8 mouse cellular contexts compared by ENCODE assay signal in the genomic region with DNA sequence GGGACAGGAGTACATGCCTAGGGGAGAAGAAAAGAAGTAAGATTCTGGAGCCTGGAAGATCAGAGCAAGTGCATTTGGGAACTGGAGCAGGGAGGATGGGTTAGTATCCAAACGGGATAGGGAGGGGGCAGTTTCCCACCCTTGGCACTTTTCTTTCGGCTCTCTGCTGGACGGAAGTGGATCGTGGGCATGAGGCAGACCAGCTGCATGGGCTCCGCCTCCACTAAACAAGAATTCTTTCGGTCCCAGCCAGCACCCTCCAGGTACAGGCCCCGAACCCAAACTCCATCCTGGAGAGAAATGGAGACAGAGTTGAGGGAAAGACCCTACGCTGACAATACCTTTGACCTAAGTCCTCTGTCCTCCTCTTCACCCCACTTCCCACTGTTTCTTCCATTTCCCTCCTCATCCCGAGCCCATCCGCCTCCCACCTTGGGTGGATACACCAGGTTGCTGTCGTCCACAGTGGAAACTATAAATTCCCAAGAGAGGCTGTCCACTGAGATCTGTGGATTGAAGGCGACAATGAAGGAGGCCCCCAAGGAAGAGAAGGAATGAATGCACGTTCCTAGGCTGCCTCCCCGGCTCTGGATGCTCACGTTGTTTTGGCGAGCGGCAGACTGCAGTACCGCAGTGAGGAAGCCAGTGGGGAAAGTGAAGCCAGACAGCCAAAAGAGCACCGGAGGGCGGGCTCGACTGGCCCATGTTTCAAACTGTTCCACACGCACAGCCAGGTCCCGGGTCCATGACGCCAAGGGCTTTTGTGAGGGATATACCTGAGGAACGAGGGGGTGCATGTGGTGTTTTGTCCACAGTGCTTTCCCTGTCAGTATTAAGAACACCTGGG. TPM values are rescaled to one million over a fixed set of nuclear protein-coding genes. Genes with fewer than 3 reads are reported as not detected.
DNase-seq lines count a peak whose midpoint lies in the region; ATAC-seq and TF ChIP-seq lines count a peak whose summit lies in the region.

No protein-coding gene starts in this region.

- WGBS in heart, embryonic 15.5 days = 22% methylated on average over 25 of the region's 25 CpGs
- WGBS in embryonic facial prominence, embryonic 11.5 days = 7% methylated on average over 25 of the region's 25 CpGs
- 18% methylated on average over 25 of the region's 25 CpGs for WGBS in limb, embryonic 14.5 days

- H3K27ac ChIP-seq in heart, embryonic 15.5 days = no peak overlapping the region
- H3K27ac ChIP-seq in ES-Bruce4 (ENCODE audit: insufficient read depth, low read length) = no peak overlapping the region
- H3K27ac ChIP-seq in embryonic facial prominence, embryonic 11.5 days (replicated peaks; ENCODE audit: low read depth, low read length) = no peak overlapping the region
- no peak overlapping the region for H3K27ac ChIP-seq in limb, embryonic 14.5 days (replicated peaks; ENCODE audit: low read depth, low read length)

- H3K9ac ChIP-seq in heart, embryonic 15.5 days = peak overlapping the region; percentile 56; the same call in 1 of the 2 replicates
- H3K9ac ChIP-seq in ES-Bruce4 (ENCODE audit: low read depth, poor library complexity, severe bottlenecking) = 0 out of 2 replicates have a peak overlapping the region, but pooled peaks have one; percentile 8
- no peak overlapping the region for H3K9ac ChIP-seq in embryonic facial prominence, embryonic 11.5 days (replicated peaks; ENCODE audit: low read length)
- H3K9ac ChIP-seq in limb, embryonic 14.5 days (ENCODE audit: low read depth, low read length, severe bottlenecking) = no peak overlapping the region

- TF ChIP-seq POLR2A in ES-Bruce4 (IDR thresholded peaks at IDR 0.05; ENCODE audit: insufficient read depth, low read length) = no peak
- TF ChIP-seq POLR2A in limb, embryonic 14.5 days (IDR thresholded peaks at IDR 0.05; ENCODE audit: borderline replicate concordance, extremely low read depth, insufficient read depth, insufficient read length) = no peak

- H3K36me3 ChIP-seq in heart, embryonic 15.5 days = no peaks in the 10 kb centered on the region
- no peaks in the 10 kb centered on the region for H3K36me3 ChIP-seq in ES-Bruce4 (ENCODE audit: control insufficient read depth, insufficient read depth, low read length, poor library complexity, severe bottlenecking)
- H3K36me3 ChIP-seq in embryonic facial prominence, embryonic 11.5 days (replicated peaks; ENCODE audit: control insufficient read depth, insufficient read depth, low read depth, low read length) = no peaks in the 10 kb centered on the region
- H3K36me3 ChIP-seq in limb, embryonic 14.5 days (ENCODE audit: control insufficient read depth, insufficient read depth, low read length) = no peaks in the 10 kb centered on the region

- TF ChIP-seq EP300 in ES-Bruce4 (IDR thresholded peaks at IDR 0.05; ENCODE audit: insufficient read depth, low read depth, low read length) = no peak

- no peak for ATAC-seq in heart, embryonic 15.5 days (replicated peaks; ENCODE audit: insufficient number of reproducible peaks, insufficient read depth, low FRiP score, low read depth)
- no peak for ATAC-seq in embryonic facial prominence, embryonic 11.5 days (replicated peaks; ENCODE audit: insufficient number of reproducible peaks, low FRiP score, low TSS enrichment, low read depth)
- no peak for ATAC-seq in limb, embryonic 14.5 days (ENCODE audit: low FRiP score, low read depth)

- peak overlapping the region; percentile 93 for H3K4me2 ChIP-seq in heart, embryonic 15.5 days
- peak overlapping the region; percentile 10; the same call in 1 of the 2 replicates for H3K4me2 ChIP-seq in embryonic facial prominence, embryonic 11.5 days (ENCODE audit: low read depth, low read length)
- H3K4me2 ChIP-seq in limb, embryonic 14.5 days (replicated peaks; ENCODE audit: low read depth, low read length, severe bottlenecking) = no peak overlapping the region; the same call in 1 of the 2 replicates

- no peak for TF ChIP-seq CTCF in ES-Bruce4 (IDR thresholded peaks at IDR 0.05; ENCODE audit: low read depth, low read length)

- peaks cover 48% of the 10 kb centered on the region for H3K4me1 ChIP-seq in heart, embryonic 15.5 days (replicated peaks)
- H3K4me1 ChIP-seq in ES-Bruce4 (ENCODE audit: control insufficient read depth, insufficient read depth, low read length) = peaks cover 5% of the 10 kb centered on the region
- peaks cover 2% of the 10 kb centered on the region; the same call in 1 of the 2 replicates for H3K4me1 ChIP-seq in embryonic facial prominence, embryonic 11.5 days (ENCODE audit: control insufficient read depth, insufficient read depth, low read length)
- H3K4me1 ChIP-seq in limb, embryonic 14.5 days (ENCODE audit: control insufficient read depth, insufficient read depth, low read length) = peaks cover 27% of the 10 kb centered on the region

- H3K4me3 ChIP-seq in heart, embryonic 15.5 days = peak overlapping the region; percentile 61; the same call in 1 of the 2 replicates
- H3K4me3 ChIP-seq in ES-Bruce4 (ENCODE audit: low read depth, low read length) = no peak overlapping the region
- H3K4me3 ChIP-seq in embryonic facial prominence, embryonic 11.5 days (ENCODE audit: low read depth, low read length) = 0 out of 2 replicates have a peak overlapping the region, but pooled peaks have one; percentile 2
- H3K4me3 ChIP-seq in limb, embryonic 14.5 days (replicated peaks; ENCODE audit: low read length) = peak overlapping the region; percentile 76; the same call in 1 of the 2 replicates

- DNase-seq in heart, postnatal 36 days = no peak
- peak; percentile 30 for DNase-seq in embryonic facial prominence, embryonic 11.5 days (ENCODE audit: low spot score)
- DNase-seq in limb, embryonic 14.5 days (ENCODE audit: low spot score) = no peak
- DNase-seq in urinary bladder, adult 2 months (ENCODE audit: low spot score) = no peak
- DNase-seq in adrenal gland, adult 2 months = no peak
- no peak for DNase-seq in c-Kit-positive CD71-positive TER-119-positive erythroid progenitor cells, embryonic 14.5 days (ENCODE audit: low spot score)

- H3K27me3 ChIP-seq in heart, embryonic 15.5 days = peaks cover 21% of the 10 kb centered on the region
- no peaks in the 10 kb centered on the region for H3K27me3 ChIP-seq in ES-Bruce4 (ENCODE audit: control insufficient read depth, insufficient read depth, low read length, poor library complexity, severe bottlenecking)
- peaks cover 11% of the 10 kb centered on the region for H3K27me3 ChIP-seq in embryonic facial prominence, embryonic 11.5 days (ENCODE audit: control insufficient read depth, insufficient read depth, low read length)
- peaks cover 12% of the 10 kb centered on the region; the same call in 1 of the 2 replicates for H3K27me3 ChIP-seq in limb, embryonic 14.5 days (ENCODE audit: control insufficient read depth, insufficient read depth, low read length)

- intact Hi-C loops in heart, postnatal 36 days (cut with DNase I) = loop anchor here (2.0 kb wide), 1 partner anchor 57 kb away; no protein-coding TSS in a partner anchor

- H3K9me3 ChIP-seq in heart, embryonic 15.5 days (replicated peaks) = no peaks in the 10 kb centered on the region
- H3K9me3 ChIP-seq in ES-Bruce4 (replicated peaks; ENCODE audit: control insufficient read depth, insufficient read depth, low read length, poor library complexity, severe bottlenecking) = no peaks in the 10 kb centered on the region
- no peaks in the 10 kb centered on the region for H3K9me3 ChIP-seq in embryonic facial prominence, embryonic 11.5 days (replicated peaks; ENCODE audit: control insufficient read depth, low read length)
- no peaks in the 10 kb centered on the region for H3K9me3 ChIP-seq in limb, embryonic 14.5 days (ENCODE audit: control insufficient read depth, low read length)

RNA-seq across cellular contexts. Expression of a gene that starts 7.9 kb away (rescaled TPM):
- 18.6 and 19.5 TPM in 2 replicates for polyA plus RNA-seq in heart, embryonic 15.5 days (2015; fragmentation: Nextera tagmentation; extraction: Ambion mirVana)
- 10 to 100 TPM; 26.1 to 29.1 TPM for total RNA-seq in heart, postnatal 36 days (2021)
- polyA plus RNA-seq in ES-Bruce4 (2011; ENCODE audit: insufficient read depth, insufficient read length, low read depth, missing spikeins) = 23.3 and 28.4 TPM in 2 replicates
- 25.9 and 26.2 TPM in 2 replicates for polyA plus RNA-seq in embryonic facial prominence, embryonic 11.5 days (2014; fragmentation: Nextera tagmentation; extraction: Ambion mirVana)
- 23.7 and 27.5 TPM in 2 replicates for polyA plus RNA-seq in limb, embryonic 14.5 days (2012; rRNA removed)
- polyA plus RNA-seq in limb, embryonic 14.5 days (2014; fragmentation: Nextera tagmentation; extraction: Ambion mirVana) = 31.4 and 36.4 TPM in 2 replicates
- 3.3 and 10.7 TPM in 2 replicates for polyA plus RNA-seq in urinary bladder, adult 2 months (2012; rRNA removed)
- 10 to 100 TPM; 31.4 to 41.5 TPM for total RNA-seq in adrenal gland, adult 2 months (2021)
- 17.4 and 18.7 TPM in 2 replicates for polyA plus RNA-seq in adrenal gland, adult 2 months (2012; rRNA removed)

RNA-seq across cellular contexts. Expression of a gene that starts 23.3 kb away (rescaled TPM):
- 37.3 and 40.6 TPM in 2 replicates for polyA plus RNA-seq in heart, embryonic 15.5 days (2015; fragmentation: Nextera tagmentation; extraction: Ambion mirVana)
- 10 to 100 TPM; 23.3 to 29.6 TPM for total RNA-seq in heart, postnatal 36 days (2021)
- 15.7 and 16.6 TPM in 2 replicates for polyA plus RNA-seq in ES-Bruce4 (2011; ENCODE audit: insufficient read depth, insufficient read length, low read depth, missing spikeins)
- polyA plus RNA-seq in embryonic facial prominence, embryonic 11.5 days (2014; fragmentation: Nextera tagmentation; extraction: Ambion mirVana) = 13.6 and 18.1 TPM in 2 replicates
- polyA plus RNA-seq in limb, embryonic 14.5 days (2012; rRNA removed) = 17.0 and 23.7 TPM in 2 replicates
- 18.7 and 18.9 TPM in 2 replicates for polyA plus RNA-seq in limb, embryonic 14.5 days (2014; fragmentation: Nextera tagmentation; extraction: Ambion mirVana)
- 11.5 and 11.6 TPM in 2 replicates for polyA plus RNA-seq in urinary bladder, adult 2 months (2012; rRNA removed)
- 10 to 100 TPM; 10.8 to 16.0 TPM for total RNA-seq in adrenal gland, adult 2 months (2021)
- 86.3 and 94.7 TPM in 2 replicates for polyA plus RNA-seq in adrenal gland, adult 2 months (2012; rRNA removed)

RNA-seq across cellular contexts. Expression of a gene that starts 25.9 kb away (rescaled TPM):
- polyA plus RNA-seq in heart, embryonic 15.5 days (2015; fragmentation: Nextera tagmentation; extraction: Ambion mirVana) = 20.6 and 24.0 TPM in 2 replicates
- total RNA-seq in heart, postnatal 36 days (2021) = 10 to 100 TPM; 29.6 to 31.8 TPM
- 21.1 and 21.5 TPM in 2 replicates for polyA plus RNA-seq in ES-Bruce4 (2011; ENCODE audit: insufficient read depth, insufficient read length, low read depth, missing spikeins)
- polyA plus RNA-seq in embryonic facial prominence, embryonic 11.5 days (2014; fragmentation: Nextera tagmentation; extraction: Ambion mirVana) = 33.3 TPM in 2 replicates
- polyA plus RNA-seq in limb, embryonic 14.5 days (2012; rRNA removed) = 29.5 and 32.7 TPM in 2 replicates
- polyA plus RNA-seq in limb, embryonic 14.5 days (2014; fragmentation: Nextera tagmentation; extraction: Ambion mirVana) = 22.3 and 27.3 TPM in 2 replicates
- 43.0 and 48.0 TPM in 2 replicates for polyA plus RNA-seq in urinary bladder, adult 2 months (2012; rRNA removed)
- total RNA-seq in adrenal gland, adult 2 months (2021) = 10 to 100 TPM; 44.2 to 59.7 TPM
- 10.7 and 11.8 TPM in 2 replicates for polyA plus RNA-seq in adrenal gland, adult 2 months (2012; rRNA removed)

RNA-seq across cellular contexts. Expression of a gene that starts 26.1 kb away (rescaled TPM):
- polyA plus RNA-seq in heart, embryonic 15.5 days (2015; fragmentation: Nextera tagmentation; extraction: Ambion mirVana) = 129 and 132 TPM in 2 replicates
- total RNA-seq in heart, postnatal 36 days (2021) = 100 to 1,000 TPM; 101 to 103 TPM
- polyA plus RNA-seq in ES-Bruce4 (2011; ENCODE audit: insufficient read depth, insufficient read length, low read depth, missing spikeins) = 77.9 and 94.0 TPM in 2 replicates
- 123 and 135 TPM in 2 replicates for polyA plus RNA-seq in embryonic facial prominence, embryonic 11.5 days (2014; fragmentation: Nextera tagmentation; extraction: Ambion mirVana)
- polyA plus RNA-seq in limb, embryonic 14.5 days (2012; rRNA removed) = 127 and 131 TPM in 2 replicates
- 161 and 171 TPM in 2 replicates for polyA plus RNA-seq in limb, embryonic 14.5 days (2014; fragmentation: Nextera tagmentation; extraction: Ambion mirVana)
- 143 and 188 TPM in 2 replicates for polyA plus RNA-seq in urinary bladder, adult 2 months (2012; rRNA removed)
- total RNA-seq in adrenal gland, adult 2 months (2021) = 100 to 1,000 TPM; 124 to 157 TPM
- 175 and 193 TPM in 2 replicates for polyA plus RNA-seq in adrenal gland, adult 2 months (2012; rRNA removed)

RNA-seq across cellular contexts. Expression of a gene that starts 52.1 kb away (rescaled TPM):
- 14.2 and 22.9 TPM in 2 replicates for polyA plus RNA-seq in heart, embryonic 15.5 days (2015; fragmentation: Nextera tagmentation; extraction: Ambion mirVana)
- total RNA-seq in heart, postnatal 36 days (2021) = 10 to 100 TPM; 21.8 to 22.8 TPM
- polyA plus RNA-seq in ES-Bruce4 (2011; ENCODE audit: insufficient read depth, insufficient read length, low read depth, missing spikeins) = 21.9 and 25.7 TPM in 2 replicates
- 48.0 and 52.1 TPM in 2 replicates for polyA plus RNA-seq in embryonic facial prominence, embryonic 11.5 days (2014; fragmentation: Nextera tagmentation; extraction: Ambion mirVana)
- polyA plus RNA-seq in limb, embryonic 14.5 days (2012; rRNA removed) = 425 and 497 TPM in 2 replicates
- 97.8 and 113 TPM in 2 replicates for polyA plus RNA-seq in limb, embryonic 14.5 days (2014; fragmentation: Nextera tagmentation; extraction: Ambion mirVana)
- polyA plus RNA-seq in urinary bladder, adult 2 months (2012; rRNA removed) = 85.5 and 132 TPM in 2 replicates
- 10 to 100 TPM; 71.0 to 92.8 TPM for total RNA-seq in adrenal gland, adult 2 months (2021)
- polyA plus RNA-seq in adrenal gland, adult 2 months (2012; rRNA removed) = 83.4 and 107 TPM in 2 replicates

Comparison
In these comparisons a context has a peak if more than half of its experiments do, and no peak if none do; other contexts are left out.
1. H3K9ac ChIP-seq: peak in heart, embryonic 15.5 days (single experiment) and ES-Bruce4 (single experiment); none in embryonic facial prominence, embryonic 11.5 days (single experiment) and limb, embryonic 14.5 days (single experiment).